Comparison of ENCODE assay signal across 8 mouse cellular contexts in the genomic region with DNA sequence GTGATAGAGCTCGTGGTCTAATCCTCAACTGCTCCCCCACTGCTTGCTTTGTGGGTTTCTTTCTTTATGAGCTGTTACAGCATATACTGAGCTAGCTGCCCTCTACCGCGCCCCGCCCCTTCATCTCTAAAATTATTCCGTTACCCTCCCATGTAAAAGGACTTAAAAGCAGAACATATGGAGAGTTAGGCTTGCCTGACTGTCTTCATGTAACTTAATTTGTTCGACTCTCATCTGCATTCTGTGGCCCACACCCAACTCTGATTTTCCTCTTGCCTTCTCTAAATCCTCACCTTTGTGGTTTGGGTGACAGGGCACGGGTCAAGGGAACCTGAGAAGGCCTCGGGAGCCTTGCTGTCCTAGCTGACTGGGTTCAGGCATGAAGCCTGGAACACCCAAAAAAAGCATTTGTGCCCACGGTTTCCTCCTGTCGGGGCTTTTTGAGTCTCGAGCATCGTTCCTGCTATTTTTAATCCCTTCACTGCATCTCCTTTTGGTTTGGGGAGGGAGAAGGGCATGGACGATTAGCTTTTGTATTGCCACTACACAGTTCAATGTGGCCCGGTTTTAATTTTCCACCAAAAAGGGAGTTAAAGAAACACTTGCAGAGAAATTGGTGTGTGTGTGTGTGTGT. TPM values are rescaled to one million over a fixed set of nuclear protein-coding genes. Genes with fewer than 3 reads are reported as not detected.
DNase-seq lines count a peak whose midpoint lies in the region; ATAC-seq and TF ChIP-seq lines count a peak whose summit lies in the region.

No protein-coding gene starts in this region.

- DNase-seq in gastrocnemius, adult 2 months: peak; percentile 20
- no peak for DNase-seq in gastrocnemius, adult 18-20 months (ENCODE audit: low spot score)
- DNase-seq in thymus, postnatal 25 days: peak; percentile 8
- no peak for DNase-seq in thymus, postnatal 36 days
- peak; percentile 50 to 63 for DNase-seq in left cerebral cortex, postnatal 14 days (ENCODE audit: low spot score in 2 of 2)
- peak; percentile 57 for DNase-seq in right cerebral cortex, adult 18-20 months
- DNase-seq in urinary bladder, postnatal 36 days (ENCODE audit: low spot score in 2 of 2): no peak

- peak overlapping the region; percentile 40; the same call in 1 of the 2 replicates for H3K27ac ChIP-seq in gastrocnemius, adult 2 months

- intact Hi-C loops in gastrocnemius, adult 2 months (cut with DNase I): no loop called here
- intact Hi-C loops in left cerebral cortex, postnatal 14 days (cut with DNase I): loop anchor here (10.0 kb wide), 1 partner anchor 273 kb away; no protein-coding TSS in a partner anchor

- TF ChIP-seq CTCF in gastrocnemius, adult 2 months (IDR thresholded peaks at IDR 0.05): no peak

- ATAC-seq in erythroid progenitor cell, adult 5-6 weeks (replicated peaks; ENCODE audit: low FRiP score, poor library complexity, severe bottlenecking): no peak

- H3K4me3 ChIP-seq in gastrocnemius, adult 2 months: peak overlapping the region; percentile 26; the same call in 1 of the 2 replicates

RNA-seq across cellular contexts. Expression of a gene that starts 1.4 kb away (rescaled TPM):
- 1 to 10 TPM; 2.2 to 3.2 TPM for total RNA-seq in gastrocnemius, adult 2 months (2021)
- total RNA-seq in gastrocnemius, adult 18-20 months (2021): 1 to 10 TPM; 1.3 TPM
- 100 to 1,000 TPM in 1 of 2 experiments, 10 to 100 TPM in 1; 94.8 to 110 TPM for total RNA-seq in left cerebral cortex, postnatal 14 days (2021)
- 3.2 and 8.4 TPM in 2 replicates for total RNA-seq in erythroid progenitor cell, adult 5-6 weeks (2015; ENCODE audit: low replicate concordance)
- total RNA-seq in erythroid progenitor cell, adult 5-6 weeks (2017; ENCODE audit: low replicate concordance): 0.39 and 3.3 TPM in 2 replicates

Comparison
In these comparisons a context has a peak if more than half of its experiments do, and no peak if none do; other contexts are left out.
1. DNase-seq: peak in gastrocnemius, adult 2 months (single experiment), thymus, postnatal 25 days (single experiment), left cerebral cortex, postnatal 14 days (2 of 2) and right cerebral cortex, adult 18-20 months (single experiment); none in gastrocnemius, adult 18-20 months (single experiment), thymus, postnatal 36 days (0 of 2) and urinary bladder, postnatal 36 days (0 of 2).
2. RNA of a gene that starts 1.4 kb away (total RNA-seq): 94.8 to 110 TPM in left cerebral cortex, postnatal 14 days; 0.39 to 8.4 TPM in erythroid progenitor cell, adult 5-6 weeks, 2.2 to 3.2 TPM in gastrocnemius, adult 2 months and 1.3 TPM in gastrocnemius, adult 18-20 months; every median in the first group is over 10 times any median in the second.